Mouse (Mus musculus) heart, embryonic 15.5 days (tissue): ENCODE measurements around the gene Stx8. TPM values are rescaled to one million over a fixed set of nuclear protein-coding genes. Genes with fewer than 3 reads are reported as not detected.

Source experiments
- ATAC-seq: fragments of 200-750 bp; cut with Nextera tagmentation; replicated peaks from 2 replicates; pipeline ENCODE4 v1.8.0; 2017; ENCODE audit warnings: low read depth, moderate TSS enrichment; ENCODE audit not compliant: insufficient number of reproducible peaks, insufficient read depth, low FRiP score
- H3K27ac ChIP-seq: fragments of 300-500 bp; sonication (generic); 2 replicates; pipeline ENCODE4 v1.5.1; 2015; ENCODE audit warnings: mild to moderate bottlenecking, inconsistent platforms
- H3K27me3 ChIP-seq: fragments of 300-500 bp; sonication (generic); 2 replicates; pipeline ENCODE4 v1.6.1; 2015; ENCODE audit warnings: inconsistent platforms
- H3K36me3 ChIP-seq: fragments of 300-500 bp; sonication (generic); 2 replicates; pipeline ENCODE4 v1.6.1; 2015; ENCODE audit warnings: mild to moderate bottlenecking, inconsistent platforms
- H3K4me1 ChIP-seq: fragments of 300-500 bp; sonication (generic); replicated peaks from 2 replicates; pipeline ENCODE4 v1.6.1; 2015; ENCODE audit warnings: inconsistent platforms
- H3K4me2 ChIP-seq: fragments of 300-500 bp; sonication (generic); 2 replicates; pipeline ENCODE4 v1.6.1; 2015; ENCODE audit warnings: inconsistent platforms, mild to moderate bottlenecking, moderate library complexity
- H3K4me3 ChIP-seq: fragments of 300-500 bp; sonication (generic); 2 replicates; pipeline ENCODE4 v1.5.1; 2015; ENCODE audit warnings: mild to moderate bottlenecking, inconsistent platforms
- H3K9ac ChIP-seq: fragments of 300-500 bp; sonication (generic); 2 replicates; pipeline ENCODE4 v1.6.1; 2015; ENCODE audit warnings: mild to moderate bottlenecking, inconsistent platforms
- H3K9me3 ChIP-seq: fragments of 300-500 bp; sonication (generic); replicated peaks from 2 replicates; pipeline ENCODE4 v1.6.1; 2016; ENCODE audit warnings: inconsistent platforms
- WGBS: fragments of 180-500 bp; shearing (Covaris S2); methylation state at CpG from one replicate; pipeline ENCODE4 v1.1.7; 2015; ENCODE audit warnings: mixed read lengths; 5-methylcytosine and 5-hydroxymethylcytosine counted together
- polyA plus RNA-seq: library from polyadenylated mRNA; unstranded; fragments of >200 nt; fragmentation: Nextera tagmentation; extraction: Ambion mirVana; gene quantifications from 2 replicates; pipeline ENCODE4 v1.2.1, GENCODE M21; 2015

The Stx8 gene
- polyA plus RNA-seq, 1 experiment from 2014 or later = 61.7 TPM

- no peak for ATAC-seq
- Histone ChIP-seq H3K9me3 (no peaks in the 10 kb centered on the region), H3K4me3 (no peak overlapping the region), H3K4me1 (peaks cover 45% of the 10 kb centered on the region), H3K9ac (no peak overlapping the region), H3K27me3 (no peaks in the 10 kb centered on the region), H3K36me3 (peaks cover 5% of the 10 kb centered on the region; the same call in 1 of the 2 replicates), H3K27ac (no peak overlapping the region), H3K4me2 (no peak overlapping the region)
- WGBS = 74% methylated on average over 9 of the region's 9 CpGs
These were observed 248.7 kb downstream of the Stx8 start for GRCm38 (mm10) chr11:68214496-68215205.

- peaks cover 5% of the 10 kb centered on the region; the same call in 1 of the 2 replicates for H3K36me3 ChIP-seq
- no peak overlapping the region for H3K9ac ChIP-seq
- no peak overlapping the region for H3K4me3 ChIP-seq
- no peaks in the 10 kb centered on the region for H3K27me3 ChIP-seq
- ATAC-seq = no peak
- no peak overlapping the region for H3K27ac ChIP-seq
- peaks cover 45% of the 10 kb centered on the region for H3K4me1 ChIP-seq
- no peaks in the 10 kb centered on the region for H3K9me3 ChIP-seq
- WGBS = 32% methylated on average over 6 of the region's 6 CpGs
- no peak overlapping the region for H3K4me2 ChIP-seq
These were observed 249.4 kb downstream of the Stx8 start for GRCm38 (mm10) chr11:68215206-68215912.

- Histone ChIP-seq H3K4me3 (no peak overlapping the region), H3K27ac (no peak overlapping the region), H3K36me3 (peaks cover 5% of the 10 kb centered on the region; the same call in 1 of the 2 replicates), H3K4me2 (no peak overlapping the region), H3K9me3 (no peaks in the 10 kb centered on the region), H3K9ac (no peak overlapping the region), H3K27me3 (no peaks in the 10 kb centered on the region), H3K4me1 (peaks cover 45% of the 10 kb centered on the region)
- 64% methylated on average over 11 of the region's 11 CpGs for WGBS
- ATAC-seq = no peak
These were observed 250.0 kb downstream of the Stx8 start for GRCm38 (mm10) chr11:68216041-68216440.

GRCm38 (mm10) chr11:68220733-68221132, 254.7 kb downstream of the Stx8 start:
- Histone ChIP-seq H3K4me2 (no peak overlapping the region), H3K9me3 (no peaks in the 10 kb centered on the region), H3K27me3 (no peaks in the 10 kb centered on the region), H3K36me3 (0 out of 2 replicates have a peak, but pooled peaks cover 2% of the 10 kb centered on the region), H3K4me3 (no peak overlapping the region), H3K27ac (no peak overlapping the region), H3K9ac (no peak overlapping the region), H3K4me1 (peaks cover 19% of the 10 kb centered on the region)
- WGBS = 78% methylated on average over 4 of the region's 4 CpGs
- no peak for ATAC-seq

DNA sequence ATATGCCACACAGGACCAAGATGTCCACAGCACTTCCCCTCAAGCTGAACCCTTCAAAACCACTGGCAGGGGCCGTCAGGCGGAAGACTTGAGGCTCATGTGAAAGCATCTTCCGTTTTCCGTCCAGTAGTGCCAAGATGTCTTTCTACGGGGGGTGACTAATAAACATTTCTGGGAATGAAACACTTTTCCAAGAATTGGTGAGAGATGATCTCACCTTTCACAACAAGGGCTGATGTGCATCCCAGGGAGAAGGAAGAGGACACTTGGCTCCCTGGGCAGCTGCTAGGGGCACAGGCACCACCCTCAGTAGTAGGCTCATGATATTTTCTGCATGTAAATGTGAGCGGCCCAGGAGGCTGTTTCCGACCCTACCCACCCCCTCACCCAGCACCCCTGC, 256.2 kb downstream of the Stx8 start:
- Histone ChIP-seq H3K27ac (no peak overlapping the region), H3K4me2 (no peak overlapping the region), H3K27me3 (no peaks in the 10 kb centered on the region), H3K4me3 (no peak overlapping the region), H3K36me3 (0 out of 2 replicates have a peak, but pooled peaks cover 4% of the 10 kb centered on the region), H3K4me1 (peaks cover 7% of the 10 kb centered on the region; the same call in 1 of the 2 replicates), H3K9ac (no peak overlapping the region), H3K9me3 (no peaks in the 10 kb centered on the region)
- WGBS = 87% methylated on average over 7 of the region's 7 CpGs
- no peak for ATAC-seq

DNA sequence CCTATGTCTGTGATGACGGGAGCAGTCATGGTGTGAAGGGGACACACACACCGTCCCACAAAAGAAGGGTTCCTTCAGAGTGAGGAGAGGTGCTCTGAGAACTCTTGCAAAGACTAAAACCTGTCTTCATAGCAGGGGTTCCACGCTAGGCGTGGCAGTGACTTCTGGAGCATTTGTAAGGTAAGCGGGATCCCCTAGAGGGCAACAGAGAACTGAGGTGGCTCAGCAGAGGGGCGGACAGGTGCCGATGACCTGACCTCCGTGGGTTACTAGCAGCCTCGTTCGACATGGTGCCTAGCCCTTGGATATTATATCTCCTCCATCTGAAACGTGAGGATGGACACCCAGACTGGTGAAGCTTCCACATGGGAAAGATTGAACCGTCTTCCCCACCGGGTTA, 257.1 kb downstream of the Stx8 start:
- H3K4me2 ChIP-seq = no peak overlapping the region
- WGBS = 51% methylated on average over 13 of the region's 13 CpGs
- peaks cover 2% of the 10 kb centered on the region; the same call in 1 of the 2 replicates for H3K4me1 ChIP-seq
- H3K9ac ChIP-seq = no peak overlapping the region
- no peak for ATAC-seq
- no peak overlapping the region for H3K27ac ChIP-seq
- H3K9me3 ChIP-seq = no peaks in the 10 kb centered on the region
- H3K27me3 ChIP-seq = no peaks in the 10 kb centered on the region
- H3K36me3 ChIP-seq = 0 out of 2 replicates have a peak, but pooled peaks cover 4% of the 10 kb centered on the region
- H3K4me3 ChIP-seq = no peak overlapping the region

DNA sequence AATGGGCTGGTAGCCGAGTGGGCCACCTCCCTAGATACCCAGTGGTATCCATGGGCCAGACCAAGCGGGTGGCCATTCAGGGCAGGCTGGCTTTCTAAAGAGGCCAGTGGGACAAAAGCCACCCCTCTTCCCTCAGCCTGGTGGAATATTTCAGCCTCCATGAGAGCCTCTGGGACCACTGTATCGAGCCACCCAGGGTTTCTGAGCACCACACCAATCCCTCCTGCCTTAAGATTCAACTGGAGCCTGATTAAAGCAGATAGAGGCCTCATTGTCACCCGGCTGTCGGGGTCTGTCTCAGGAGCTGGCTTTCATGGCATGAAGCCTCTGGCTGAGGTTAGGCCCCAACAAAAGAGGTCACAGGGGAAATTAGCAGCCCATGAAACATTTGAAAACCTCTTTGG, 260.7 kb downstream of the Stx8 start:
- Histone ChIP-seq H3K4me3 (no peak overlapping the region), H3K9ac (no peak overlapping the region), H3K27ac (no peak overlapping the region), H3K27me3 (no peaks in the 10 kb centered on the region), H3K9me3 (no peaks in the 10 kb centered on the region), H3K4me1 (no peaks in the 10 kb centered on the region), H3K4me2 (no peak overlapping the region), H3K36me3 (0 out of 2 replicates have a peak, but pooled peaks cover 4% of the 10 kb centered on the region)
- 81% methylated on average over 5 of the region's 5 CpGs for WGBS
- no peak for ATAC-seq

DNA sequence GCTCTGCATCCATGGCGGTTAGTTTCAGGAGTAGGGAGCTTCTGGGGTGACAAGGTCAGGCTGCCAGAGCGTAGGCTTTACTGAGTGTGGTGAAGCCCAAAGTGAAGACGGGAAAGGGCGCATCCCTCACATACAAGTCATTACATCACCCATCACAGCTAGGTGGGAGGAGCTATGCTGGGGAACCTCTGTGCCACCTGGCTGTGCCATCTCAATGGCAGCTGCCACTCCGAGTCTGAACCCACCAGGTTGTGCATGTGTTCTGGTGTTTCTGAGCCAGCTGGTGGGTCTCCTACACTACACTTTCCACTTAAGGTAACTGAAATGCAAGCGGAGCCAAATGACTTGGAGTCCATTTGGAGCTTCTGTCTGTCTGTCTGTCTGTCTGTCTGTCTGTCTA, 261.8 kb downstream of the Stx8 start:
- no peak for ATAC-seq
- Histone ChIP-seq H3K4me2 (no peak overlapping the region), H3K27ac (no peak overlapping the region), H3K9ac (no peak overlapping the region), H3K27me3 (no peaks in the 10 kb centered on the region), H3K4me1 (no peaks in the 10 kb centered on the region), H3K4me3 (no peak overlapping the region), H3K36me3 (0 out of 2 replicates have a peak, but pooled peaks cover 4% of the 10 kb centered on the region), H3K9me3 (no peaks in the 10 kb centered on the region)
- 90% methylated on average over 6 of the region's 6 CpGs for WGBS

DNA sequence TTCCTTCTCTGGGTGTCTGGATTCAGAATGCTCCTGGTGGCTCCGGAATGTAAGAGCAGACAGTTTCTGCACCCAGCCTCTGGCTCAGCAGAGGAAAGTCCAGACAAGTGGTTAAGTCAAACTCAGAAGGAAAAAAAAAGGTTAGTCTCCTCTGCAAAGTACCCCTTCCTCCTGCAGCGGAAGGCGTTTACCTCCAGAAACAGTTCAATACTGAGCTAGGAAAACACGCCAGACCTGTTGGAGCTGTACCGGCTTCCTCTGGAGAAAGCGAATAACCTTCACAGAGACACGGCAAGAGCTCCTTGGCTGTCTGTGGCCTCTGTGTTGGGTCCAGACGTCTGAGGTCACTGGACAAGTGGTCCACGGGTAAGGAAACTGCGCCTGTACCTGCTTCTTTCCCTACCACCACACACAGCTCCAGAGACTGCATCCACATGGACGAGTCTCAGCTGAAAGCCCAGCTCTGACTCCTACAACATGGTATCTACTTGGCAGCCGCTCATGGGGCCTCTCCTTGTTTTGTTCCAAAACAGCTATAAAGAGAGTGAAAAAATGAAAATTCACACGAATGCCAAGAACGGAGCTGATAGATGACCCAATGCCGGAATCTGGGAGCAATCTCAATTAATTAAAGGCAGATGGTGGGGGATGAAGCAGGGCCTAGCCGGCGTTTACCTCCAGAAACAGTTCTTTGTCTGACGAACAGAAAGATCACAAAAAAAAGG, 263.1 kb downstream of the Stx8 start:
- no peak overlapping the region for H3K4me3 ChIP-seq
- no peaks in the 10 kb centered on the region for H3K27me3 ChIP-seq
- 64% methylated on average over 18 of the region's 18 CpGs for WGBS
- no peak for ATAC-seq
- H3K27ac ChIP-seq = no peak overlapping the region; the same call in 1 of the 2 replicates
- no peak overlapping the region for H3K4me2 ChIP-seq
- no peak overlapping the region for H3K9ac ChIP-seq
- no peaks in the 10 kb centered on the region for H3K4me1 ChIP-seq
- H3K36me3 ChIP-seq = 0 out of 2 replicates have a peak, but pooled peaks cover 4% of the 10 kb centered on the region
- H3K9me3 ChIP-seq = no peaks in the 10 kb centered on the region

GRCm38 (mm10) chr11:68231558-68231957, 265.6 kb downstream of the Stx8 start:
- Histone ChIP-seq H3K9ac (no peak overlapping the region), H3K9me3 (no peaks in the 10 kb centered on the region), H3K4me2 (no peak overlapping the region), H3K4me1 (no peaks in the 10 kb centered on the region), H3K27me3 (no peaks in the 10 kb centered on the region), H3K36me3 (no peaks in the 10 kb centered on the region), H3K4me3 (no peak overlapping the region), H3K27ac (no peak overlapping the region)
- 94% methylated on average over 5 of the region's 5 CpGs for WGBS
- no peak for ATAC-seq

DNA sequence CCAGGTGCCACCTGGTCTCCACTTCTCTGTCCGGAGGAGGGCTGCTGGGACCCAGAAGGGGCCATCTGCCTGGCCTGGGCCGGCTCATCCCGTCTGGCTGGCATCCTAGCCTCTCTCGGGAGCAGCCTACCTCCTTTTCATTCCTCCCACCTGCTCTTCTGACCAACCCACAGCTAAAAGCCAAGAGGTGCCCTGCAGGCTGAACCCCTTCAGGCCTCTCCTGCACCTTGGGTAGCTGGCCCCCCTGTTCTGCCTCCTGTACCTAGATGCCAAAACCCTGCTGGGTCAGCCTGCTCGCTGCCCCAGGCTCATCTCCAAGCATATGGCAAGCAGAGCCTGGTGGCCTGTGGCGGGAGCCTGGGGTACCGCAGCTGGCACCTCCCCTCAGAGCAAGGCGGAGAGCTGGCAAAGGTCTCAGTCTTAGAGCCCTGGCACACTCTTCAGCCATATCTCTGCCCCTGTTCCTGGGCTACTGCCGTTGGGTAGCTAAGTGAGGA, 267.5 kb downstream of the Stx8 start:
- no peak for ATAC-seq
- H3K9me3 ChIP-seq = no peaks in the 10 kb centered on the region
- no peak overlapping the region for H3K4me3 ChIP-seq
- no peak overlapping the region for H3K9ac ChIP-seq
- 76% methylated on average over 9 of the region's 9 CpGs for WGBS
- peaks cover 1% of the 10 kb centered on the region; the same call in 1 of the 2 replicates for H3K4me1 ChIP-seq
- H3K36me3 ChIP-seq = no peaks in the 10 kb centered on the region
- no peak overlapping the region for H3K27ac ChIP-seq
- no peak overlapping the region for H3K4me2 ChIP-seq
- H3K27me3 ChIP-seq = no peaks in the 10 kb centered on the region
